Mouse (Mus musculus) lung, postnatal 0 days (tissue): ENCODE data around the gene Sh2d3c. TPM values are rescaled to one million over a fixed set of nuclear protein-coding genes. Genes with fewer than 3 reads are reported as not detected.

Experiments used
- ATAC-seq: fragments of 200-750 bp; cut with Nextera tagmentation; 2 replicates; pipeline ENCODE4 v1.8.0; 2017; ENCODE audit warnings: moderate library complexity
- DNase-seq: peaks from one replicate; pipeline ENCODE4 v3.0.0-alpha.2; 2016; ENCODE audit warnings: low spot score
- H3K27ac ChIP-seq: fragments of 300-500 bp; sonication (generic); 2 replicates; pipeline ENCODE4 v1.5.1; 2014; ENCODE audit warnings: antibody characterized with exemption, mild to moderate bottlenecking, low read length, mixed read lengths
- H3K27me3 ChIP-seq: fragments of 300-500 bp; sonication (generic); replicated peaks from 2 replicates; pipeline ENCODE4 v1.6.1; 2014; ENCODE audit warnings: low read length, mixed read lengths; ENCODE audit not compliant: insufficient read depth
- H3K36me3 ChIP-seq: fragments of 300-500 bp; sonication (generic); 2 replicates; pipeline ENCODE4 v1.6.1; 2014; ENCODE audit warnings: low read length, mixed read lengths; ENCODE audit not compliant: insufficient read depth
- H3K4me1 ChIP-seq: fragments of 300-500 bp; sonication (generic); 2 replicates; pipeline ENCODE4 v1.6.1; 2014; ENCODE audit warnings: antibody characterized with exemption, low read depth, low read length, mixed read lengths; ENCODE audit not compliant: insufficient read depth
- H3K4me2 ChIP-seq: fragments of 300-500 bp; sonication (generic); replicated peaks from 2 replicates; pipeline ENCODE4 v1.6.1; 2014; ENCODE audit warnings: low read depth, mild to moderate bottlenecking, low read length, moderate library complexity, mixed read lengths
- H3K4me3 ChIP-seq: fragments of 300-500 bp; sonication (generic); 2 replicates; pipeline ENCODE4 v1.5.1; 2014; ENCODE audit warnings: low read depth, low read length
- H3K9ac ChIP-seq: fragments of 300-500 bp; sonication (generic); replicated peaks from 2 replicates; pipeline ENCODE4 v1.6.1; 2014; ENCODE audit warnings: low read depth, mild to moderate bottlenecking
- H3K9me3 ChIP-seq: fragments of 300-500 bp; sonication (generic); 2 replicates; pipeline ENCODE4 v1.6.1; 2016; ENCODE audit warnings: low read length, mixed read lengths
- CTCF ChIP-seq: IDR thresholded peaks from 2 replicates; pipeline ENCODE4 v1.5.1; 2016; ENCODE audit warnings: antibody characterized with exemption, mild to moderate bottlenecking
- EP300 ChIP-seq: IDR thresholded peaks from 2 replicates; pipeline ENCODE4 v1.6.1; 2016; ENCODE audit warnings: antibody characterized with exemption, mild to moderate bottlenecking, control low read depth
- WGBS: fragments of 180-500 bp; shearing (Covaris S2); extraction: QIAGEN DNeasy Blood & Tissue Kit; methylation state at CpG from one replicate; pipeline ENCODE4 v1.1.7; 2014; 5-methylcytosine and 5-hydroxymethylcytosine counted together
- polyA plus RNA-seq: library from polyadenylated mRNA; unstranded; fragments of >200 nt; fragmentation: Nextera tagmentation; extraction: Ambion mirVana; gene quantifications from 2 replicates; pipeline ENCODE4 v1.2.1, GENCODE M21; 2015

The Sh2d3c gene
- polyA plus RNA-seq, 1 experiment from 2014 or later = 53.5 TPM

GRCm38 (mm10) chr2:32711301-32712056 is 9.4 kb upstream of the Sh2d3c start:
- WGBS = 21% methylated on average over 9 of the region's 9 CpGs
- peak overlapping the region; percentile 90 for H3K4me3 ChIP-seq
- no peaks in the 10 kb centered on the region for H3K27me3 ChIP-seq
- TF ChIP-seq CTCF = peak; percentile 40; the same call in 1 of the 2 replicates
- TF ChIP-seq EP300 = no peak
- peak overlapping the region; percentile 96 for H3K27ac ChIP-seq
- peak overlapping the region; percentile 85 for H3K4me2 ChIP-seq
- peak overlapping the region; percentile 64 for H3K9ac ChIP-seq
- DNase-seq (no peak), ATAC-seq (no peak)
- peaks cover 17% of the 10 kb centered on the region; the same call in 1 of the 2 replicates for H3K4me1 ChIP-seq
- no peaks in the 10 kb centered on the region for H3K9me3 ChIP-seq
- H3K36me3 ChIP-seq = peaks cover 20% of the 10 kb centered on the region

- Histone ChIP-seq H3K27ac (peak overlapping the region; percentile 96), H3K9me3 (no peaks in the 10 kb centered on the region), H3K9ac (peak overlapping the region; percentile 64), H3K4me1 (peaks cover 17% of the 10 kb centered on the region; the same call in 1 of the 2 replicates), H3K36me3 (peaks cover 18% of the 10 kb centered on the region), H3K4me3 (peak overlapping the region; percentile 90), H3K4me2 (peak overlapping the region; percentile 85), H3K27me3 (no peaks in the 10 kb centered on the region)
- DNase-seq (peak; percentile 85), ATAC-seq (peak; percentile 53)
- WGBS = 3% methylated on average over 34 of the region's 41 CpGs
- TF ChIP-seq EP300 (no peak), CTCF (peak; percentile 17)
Measured at GRCm38 (mm10) chr2:32712108-32712551, 8.7 kb upstream of the Sh2d3c start.

GRCm38 (mm10) chr2:32712586-32712933 is 8.3 kb upstream of the Sh2d3c start:
- TF ChIP-seq EP300 (no peak), CTCF (no peak)
- peak; percentile 91 for ATAC-seq
- H3K36me3 ChIP-seq = peaks cover 18% of the 10 kb centered on the region
- peak; percentile 95 for DNase-seq
- under 1% methylated on average over 15 of the region's 44 CpGs for WGBS
- H3K27ac ChIP-seq = peak overlapping the region; percentile 96
- H3K27me3 ChIP-seq = no peaks in the 10 kb centered on the region
- H3K9me3 ChIP-seq = no peaks in the 10 kb centered on the region
- peaks cover 17% of the 10 kb centered on the region; the same call in 1 of the 2 replicates for H3K4me1 ChIP-seq
- peak overlapping the region; percentile 64 for H3K9ac ChIP-seq
- H3K4me3 ChIP-seq = peak overlapping the region; percentile 90
- H3K4me2 ChIP-seq = peak overlapping the region; percentile 85

- H3K36me3 ChIP-seq = peaks cover 13% of the 10 kb centered on the region
- peak within 1 kb of the TSS; percentile 96 for H3K27ac ChIP-seq
- H3K4me1 ChIP-seq = peaks cover 17% of the 10 kb centered on the region; the same call in 1 of the 2 replicates
- no peaks in the 10 kb centered on the region for H3K9me3 ChIP-seq
- H3K4me2 ChIP-seq = peak within 1 kb of the TSS; percentile 85
- H3K4me3 ChIP-seq = peak within 1 kb of the TSS; percentile 90
- under 1% methylated on average over 30 of the region's 79 CpGs for WGBS
- peak; percentile 95 for DNase-seq
- no peaks in the 10 kb centered on the region for H3K27me3 ChIP-seq
- H3K9ac ChIP-seq = peak within 1 kb of the TSS; percentile 64
- TF ChIP-seq EP300 (no peak), CTCF (peak; percentile 100)
- ATAC-seq = peak; percentile 85
Measured at GRCm38 (mm10) chr2:32712934-32713817, 7.7 kb upstream of the Sh2d3c start, which contains the start of gene Cdk9. Gene Cdk9, minus strand, starts transcription at chr2:32713076.

- TF ChIP-seq CTCF = no peak
- TF ChIP-seq EP300 = no peak
- Histone ChIP-seq H3K9me3 (no peaks in the 10 kb centered on the region), H3K4me1 (peaks cover 17% of the 10 kb centered on the region; the same call in 1 of the 2 replicates), H3K4me3 (no peak overlapping the region), H3K9ac (no peak overlapping the region; the same call in 1 of the 2 replicates), H3K36me3 (peaks cover 8% of the 10 kb centered on the region; the same call in 1 of the 2 replicates), H3K4me2 (no peak overlapping the region), H3K27ac (peak overlapping the region; percentile 96), H3K27me3 (no peaks in the 10 kb centered on the region)
- DNase-seq (peak; percentile 24), ATAC-seq (no peak)
- 40% methylated on average over 11 of the region's 11 CpGs for WGBS
Measured at GRCm38 (mm10) chr2:32714117-32714986, 6.5 kb upstream of the Sh2d3c start.
